Mouse (Mus musculus) hindbrain, embryonic 11.5 days (tissue): ENCODE measurements around the gene Rcc2. TPM values are rescaled to one million over a fixed set of nuclear protein-coding genes. Genes with fewer than 3 reads are reported as not detected.
A peak's percentile ranks its signal among the peaks of the same experiment; 100 is the strongest.

Source experiments
- ATAC-seq: fragments of 200-750 bp; cut with Nextera tagmentation; 2 replicates; pipeline ENCODE4 v1.8.0; 2017; ENCODE audit warnings: mild to moderate bottlenecking, moderate TSS enrichment, moderate library complexity; ENCODE audit not compliant: low FRiP score
- DNase-seq: peaks from one replicate; pipeline ENCODE4 v3.0.0-alpha.2; 2015; ENCODE audit warnings: low spot score
- H3K27ac ChIP-seq: fragments of 300-500 bp; sonication (generic); 2 replicates; pipeline ENCODE4 v1.5.1; 2014; ENCODE audit warnings: mild to moderate bottlenecking, low read depth, low read length
- H3K27me3 ChIP-seq: fragments of 300-500 bp; sonication (generic); 2 replicates; pipeline ENCODE4 v1.6.1; 2014; ENCODE audit warnings: mild to moderate bottlenecking, low read length, moderate library complexity, mixed read lengths; ENCODE audit not compliant: control insufficient read depth, insufficient read depth
- H3K36me3 ChIP-seq: fragments of 300-500 bp; sonication (generic); 2 replicates; pipeline ENCODE4 v1.6.1; 2014; ENCODE audit warnings: mild to moderate bottlenecking, low read length, moderate library complexity, mixed read lengths; ENCODE audit not compliant: control insufficient read depth, insufficient read depth
- H3K4me1 ChIP-seq: fragments of 300-500 bp; sonication (generic); replicated peaks from 2 replicates; pipeline ENCODE4 v1.6.1; 2014; ENCODE audit warnings: low read length, mixed read lengths; ENCODE audit not compliant: control insufficient read depth, insufficient read depth
- H3K4me2 ChIP-seq: fragments of 300-500 bp; sonication (generic); replicated peaks from 2 replicates; pipeline ENCODE4 v1.6.1; 2014; ENCODE audit warnings: mild to moderate bottlenecking, low read depth, low read length
- H3K4me3 ChIP-seq: fragments of 300-500 bp; sonication (generic); 2 replicates; pipeline ENCODE4 v1.5.1; 2014; ENCODE audit warnings: low read depth, low read length
- H3K9ac ChIP-seq: fragments of 300-500 bp; sonication (generic); 2 replicates; pipeline ENCODE4 v1.6.1; 2014; ENCODE audit warnings: low read depth, low read length
- H3K9me3 ChIP-seq: fragments of 300-500 bp; sonication (generic); 2 replicates; pipeline ENCODE4 v1.6.1; 2016; ENCODE audit warnings: low read length; ENCODE audit not compliant: control insufficient read depth
- WGBS: fragments of 180-500 bp; shearing (Covaris S2); extraction: QIAGEN DNeasy Blood & Tissue Kit; methylation state at CpG from one replicate; pipeline ENCODE4 v1.1.7; 2014; 5-methylcytosine and 5-hydroxymethylcytosine counted together
- polyA plus RNA-seq: library from polyadenylated mRNA; unstranded; fragments of >200 nt; fragmentation: Nextera tagmentation; extraction: Ambion mirVana; gene quantifications from 2 replicates; pipeline ENCODE4 v1.2.1, GENCODE M21; 2014

Rcc2 gene
- polyA plus RNA-seq, 1 experiment from 2014 or later = 44.3 TPM

- Histone ChIP-seq H3K9me3 (no peaks in the 10 kb centered on the region), H3K27me3 (no peaks in the 10 kb centered on the region), H3K4me2 (no peak overlapping the region), H3K36me3 (peaks cover 10% of the 10 kb centered on the region), H3K4me1 (no peaks in the 10 kb centered on the region), H3K9ac (no peak overlapping the region), H3K27ac (no peak overlapping the region), H3K4me3 (no peak overlapping the region)
- ATAC-seq (no peak), DNase-seq (no peak)
- WGBS = 88% methylated on average over 6 of the region's 6 CpGs
Measured at GRCm38 (mm10) chr4:140724739-140725138, 24.4 kb downstream of the Rcc2 start.

GRCm38 (mm10) chr4:140726907-140727306 lies 26.6 kb downstream of the Rcc2 start:
- H3K4me2 ChIP-seq = no peak overlapping the region
- H3K9ac ChIP-seq = no peak overlapping the region
- ATAC-seq = no peak
- no peaks in the 10 kb centered on the region for H3K27me3 ChIP-seq
- no peak overlapping the region for H3K4me3 ChIP-seq
- H3K4me1 ChIP-seq = no peaks in the 10 kb centered on the region
- no peak for DNase-seq
- no peaks in the 10 kb centered on the region for H3K9me3 ChIP-seq
- no peak overlapping the region for H3K27ac ChIP-seq
- no peaks in the 10 kb centered on the region for H3K36me3 ChIP-seq
- WGBS = 90% methylated on average over 12 of the region's 12 CpGs

- Histone ChIP-seq H3K9me3 (no peaks in the 10 kb centered on the region), H3K36me3 (no peaks in the 10 kb centered on the region), H3K4me2 (no peak overlapping the region), H3K4me1 (no peaks in the 10 kb centered on the region), H3K27me3 (no peaks in the 10 kb centered on the region; the same call in 1 of the 2 replicates), H3K27ac (no peak overlapping the region), H3K9ac (no peak overlapping the region), H3K4me3 (no peak overlapping the region)
- no peak for ATAC-seq
- WGBS = 87% methylated on average over 4 of the region's 4 CpGs
- no peak for DNase-seq
Measured at GRCm38 (mm10) chr4:140731654-140732053, 31.3 kb downstream of the Rcc2 start.

GRCm38 (mm10) chr4:140732871-140733270 lies 32.5 kb downstream of the Rcc2 start:
- no peaks in the 10 kb centered on the region for H3K9me3 ChIP-seq
- WGBS = 75% methylated on average over 7 of the region's 7 CpGs
- DNase-seq (no peak), ATAC-seq (no peak)
- no peak overlapping the region for H3K9ac ChIP-seq
- no peak overlapping the region for H3K4me3 ChIP-seq
- H3K27me3 ChIP-seq = no peaks in the 10 kb centered on the region; the same call in 1 of the 2 replicates
- no peak overlapping the region for H3K27ac ChIP-seq
- no peak overlapping the region for H3K4me2 ChIP-seq
- no peaks in the 10 kb centered on the region for H3K4me1 ChIP-seq
- H3K36me3 ChIP-seq = no peaks in the 10 kb centered on the region

- Histone ChIP-seq H3K9ac (no peak overlapping the region), H3K4me1 (no peaks in the 10 kb centered on the region), H3K4me2 (no peak overlapping the region), H3K4me3 (no peak overlapping the region), H3K36me3 (no peaks in the 10 kb centered on the region), H3K27me3 (no peaks in the 10 kb centered on the region), H3K9me3 (no peaks in the 10 kb centered on the region), H3K27ac (no peak overlapping the region)
- ATAC-seq (no peak), DNase-seq (no peak)
- 91% methylated on average over 11 of the region's 11 CpGs for WGBS
Measured at GRCm38 (mm10) chr4:140740655-140741054, 40.3 kb downstream of the Rcc2 start.

- WGBS = 93% methylated on average over 6 of the region's 6 CpGs
- no peak for DNase-seq
- H3K9me3 ChIP-seq = no peaks in the 10 kb centered on the region
- H3K4me2 ChIP-seq = no peak overlapping the region
- H3K4me1 ChIP-seq = no peaks in the 10 kb centered on the region
- no peak overlapping the region for H3K9ac ChIP-seq
- ATAC-seq = no peak
- no peak overlapping the region for H3K27ac ChIP-seq
- no peaks in the 10 kb centered on the region for H3K36me3 ChIP-seq
- no peaks in the 10 kb centered on the region for H3K27me3 ChIP-seq
- no peak overlapping the region for H3K4me3 ChIP-seq
Measured at GRCm38 (mm10) chr4:140741401-140741800, 41.1 kb downstream of the Rcc2 start.

GRCm38 (mm10) chr4:140742543-140742942 lies 42.2 kb downstream of the Rcc2 start, which contains the start of gene Padi6:
Gene Padi6 (minus strand): TSS chr4:140742643.
- Histone ChIP-seq H3K9ac (no peak within 1 kb of the TSS), H3K4me3 (no peak within 1 kb of the TSS), H3K4me2 (no peak within 1 kb of the TSS), H3K27ac (no peak within 1 kb of the TSS), H3K27me3 (no peaks in the 10 kb centered on the region), H3K4me1 (no peaks in the 10 kb centered on the region), H3K36me3 (no peaks in the 10 kb centered on the region), H3K9me3 (no peaks in the 10 kb centered on the region)
- 82% methylated on average over 2 of the region's 2 CpGs for WGBS
- DNase-seq (no peak), ATAC-seq (no peak)

GRCm38 (mm10) chr4:140743086-140743485 lies 42.7 kb downstream of the Rcc2 start:
- no peaks in the 10 kb centered on the region for H3K9me3 ChIP-seq
- H3K36me3 ChIP-seq = no peaks in the 10 kb centered on the region
- H3K4me1 ChIP-seq = no peaks in the 10 kb centered on the region
- no peak overlapping the region for H3K4me3 ChIP-seq
- WGBS = 58% methylated on average over 4 of the region's 4 CpGs
- peak; percentile 33 for DNase-seq
- no peak overlapping the region for H3K27ac ChIP-seq
- H3K4me2 ChIP-seq = no peak overlapping the region
- H3K27me3 ChIP-seq = no peaks in the 10 kb centered on the region; the same call in 1 of the 2 replicates
- no peak for ATAC-seq
- H3K9ac ChIP-seq = no peak overlapping the region

GRCm38 (mm10) chr4:140744654-140745053 lies 44.3 kb downstream of the Rcc2 start:
- Histone ChIP-seq H3K9ac (no peak overlapping the region), H3K4me3 (no peak overlapping the region), H3K9me3 (no peaks in the 10 kb centered on the region), H3K4me1 (no peaks in the 10 kb centered on the region), H3K27me3 (no peaks in the 10 kb centered on the region; the same call in 1 of the 2 replicates), H3K36me3 (no peaks in the 10 kb centered on the region), H3K4me2 (no peak overlapping the region), H3K27ac (no peak overlapping the region)
- ATAC-seq (no peak), DNase-seq (peak; percentile 47)
- WGBS = 21% methylated on average over 3 of the region's 3 CpGs
